Comparison of ENCODE assay signal across 19 mouse cellular contexts in the genomic region with DNA sequence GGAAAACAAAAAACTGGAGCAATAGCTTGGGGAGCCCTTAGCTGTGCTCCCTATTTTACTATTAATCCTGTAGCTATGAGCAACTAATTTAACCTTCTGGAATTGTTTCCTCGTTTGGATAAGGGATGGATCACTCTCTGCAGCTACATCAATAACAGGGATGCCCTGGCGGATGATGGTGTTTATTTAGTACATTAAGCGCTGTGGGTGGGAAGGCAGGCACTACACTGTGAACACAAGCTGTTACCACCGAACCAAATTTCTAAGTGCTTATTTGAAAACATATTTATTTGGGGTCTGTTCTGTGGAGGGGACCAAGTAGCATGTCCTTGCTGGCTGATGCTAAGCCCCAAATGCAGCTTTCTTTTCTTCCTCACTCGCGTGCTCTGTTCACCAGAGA.
DNase-seq lines count a peak whose midpoint lies in the region; ATAC-seq and TF ChIP-seq lines count a peak whose summit lies in the region.
"Had no signal": no experiment of that assay in that cellular context is flagged by ENCODE, and none has a peak within 500 bp of the region (broad histone marks: within the 10 kb centered on the region; RNA-seq: fewer than 3 reads in every experiment).

No protein-coding gene starts in this region.

- no peak for ATAC-seq in forebrain, embryonic 11.5 days (replicated peaks; ENCODE audit: low FRiP score)
- ATAC-seq: forebrain, embryonic 13.5 days; forebrain, postnatal 0 days; inflammation-experienced regulatory T-cells, adult 6 months had no signal

- peak; percentile 18 for DNase-seq in layer of hippocampus, adult 11-12 months (ENCODE audit: low spot score)
- no peak for DNase-seq in layer of hippocampus, adult 9-10 months (ENCODE audit: low spot score)
- peak; percentile 17 for DNase-seq in brain, adult 2 months (ENCODE audit: low read depth, low spot score)
- DNase-seq in brain, embryonic 14.5 days (ENCODE audit: low read depth): peak; percentile 27
- DNase-seq in layer of hippocampus, postnatal 36 days: peak; percentile 8 to 10
- no peak for DNase-seq in forebrain, embryonic 11.5 days (ENCODE audit: low spot score)
- no peak for DNase-seq in urinary bladder, postnatal 10 days (ENCODE audit: low spot score)
- DNase-seq: adrenal gland, adult 8-10 months; adrenal gland, postnatal 36 days; cerebellum, adult 18-20 months; cerebellum, adult 9-11 months; cerebellum, postnatal 36 days; forebrain, postnatal 0 days; gastrocnemius, postnatal 25 days had no signal

- no peaks in the 10 kb centered on the region for H3K9me3 ChIP-seq in forebrain, embryonic 11.5 days (ENCODE audit: control insufficient read depth, low read length)
- H3K9me3 ChIP-seq: embryonic facial prominence, embryonic 13.5 days; forebrain, embryonic 13.5 days; heart, embryonic 12.5 days; hindbrain, embryonic 10.5 days had no signal

- 75% methylated on average over 6 of the region's 6 CpGs for WGBS in forebrain, embryonic 11.5 days

- no peaks in the 10 kb centered on the region for H3K27me3 ChIP-seq in forebrain, embryonic 11.5 days (ENCODE audit: control insufficient read depth, insufficient read depth, low read length)
- H3K27me3 ChIP-seq: embryonic facial prominence, embryonic 13.5 days; forebrain, embryonic 13.5 days; heart, embryonic 12.5 days had no signal

- no peak overlapping the region for H3K9ac ChIP-seq in forebrain, embryonic 11.5 days (ENCODE audit: low read length)
- H3K9ac ChIP-seq: embryonic facial prominence, embryonic 13.5 days; forebrain, embryonic 13.5 days; forebrain, postnatal 0 days; heart, embryonic 12.5 days had no signal

- TF ChIP-seq POLR2A in brain, embryonic 14.5 days (IDR thresholded peaks at IDR 0.05; ENCODE audit: borderline replicate concordance, extremely low read depth, insufficient read depth, insufficient read length, poor library complexity, severe bottlenecking): no peak

- H3K27ac ChIP-seq in forebrain, embryonic 11.5 days (ENCODE audit: low read depth, low read length): no peak overlapping the region
- H3K27ac ChIP-seq: embryonic facial prominence, embryonic 13.5 days; forebrain, embryonic 13.5 days had no signal

- H3K36me3 ChIP-seq in forebrain, embryonic 11.5 days (ENCODE audit: control insufficient read depth, insufficient read depth, low read length): no peaks in the 10 kb centered on the region
- H3K36me3 ChIP-seq: embryonic facial prominence, embryonic 13.5 days; heart, embryonic 12.5 days; hindbrain, embryonic 10.5 days had no signal

- no peak for TF ChIP-seq CTCF in brain, embryonic 14.5 days (IDR thresholded peaks at IDR 0.05; ENCODE audit: borderline replicate concordance, extremely low read depth, insufficient read depth, insufficient read length)

- H3K4me3 ChIP-seq in forebrain, embryonic 11.5 days (ENCODE audit: low read depth, low read length): no peak overlapping the region
- H3K4me3 ChIP-seq: embryonic facial prominence, embryonic 13.5 days; forebrain, embryonic 13.5 days; heart, embryonic 12.5 days; hindbrain, embryonic 10.5 days had no signal

- no peaks in the 10 kb centered on the region for H3K4me1 ChIP-seq in forebrain, embryonic 11.5 days (replicated peaks; ENCODE audit: control insufficient read depth, insufficient read depth, low read length)

- H3K4me2 ChIP-seq in forebrain, embryonic 11.5 days (ENCODE audit: low read depth, low read length, severe bottlenecking): no peak overlapping the region
- H3K4me2 ChIP-seq: embryonic facial prominence, embryonic 13.5 days; forebrain, embryonic 13.5 days; heart, embryonic 12.5 days had no signal

Comparison
In these comparisons a context has a peak if more than half of its experiments do, and no peak if none do; other contexts are left out.
1. DNase-seq: peak in layer of hippocampus, adult 11-12 months (single experiment), brain, adult 2 months (single experiment), brain, embryonic 14.5 days (single experiment) and layer of hippocampus, postnatal 36 days (2 of 2); none in layer of hippocampus, adult 9-10 months (single experiment), forebrain, embryonic 11.5 days (single experiment) and urinary bladder, postnatal 10 days (single experiment).